Mouse (Mus musculus) forelimb bud, embryonic 11.5 days (tissue): ENCODE measurements at regions not wholly inside any gene's neighbourhood (a gene's known extent, or its start where the extent isn't known, plus 50 kb on each side); places are given as distances from the start of the nearest gene placed in this dataset.

ENCODE experiments used
- DNase-seq: peaks from one replicate; pipeline ENCODE4 v3.0.0-alpha.2; 2012; ENCODE audit warnings: low read depth, low spot score

- no peak for DNase-seq
Observed at GRCm38 (mm10) chr12:52400099-52400498, 103.7 kb upstream of the Arhgap5 start.

- no peak for DNase-seq
Observed at GRCm38 (mm10) chr12:52402711-52403110, 101.1 kb upstream of the Arhgap5 start.

- DNase-seq: no peak
Observed at GRCm38 (mm10) chr12:52406386-52406785, 97.4 kb upstream of the Arhgap5 start.

GRCm38 (mm10) chr12:52408307-52408895 lies 95.4 kb upstream of the Arhgap5 start:
- no peak for DNase-seq

GRCm38 (mm10) chr12:52409221-52409620 lies 94.6 kb upstream of the Arhgap5 start:
- DNase-seq: no peak

- DNase-seq: no peak
Observed at GRCm38 (mm10) chr12:52412172-52412571, 91.6 kb upstream of the Arhgap5 start.

GRCm38 (mm10) chr12:52413046-52413473 lies 90.7 kb upstream of the Arhgap5 start:
- peak; percentile 50 for DNase-seq

- DNase-seq: no peak
Observed at GRCm38 (mm10) chr12:52422729-52423128, 81.0 kb upstream of the Arhgap5 start.

GRCm38 (mm10) chr12:52424336-52425034 lies 79.3 kb upstream of the Arhgap5 start:
- DNase-seq: no peak

- DNase-seq: no peak
Observed at GRCm38 (mm10) chr12:52429935-52430334, 73.8 kb upstream of the Arhgap5 start.

- no peak for DNase-seq
Observed at GRCm38 (mm10) chr12:52431933-52432332, 71.8 kb upstream of the Arhgap5 start.

GRCm38 (mm10) chr12:52434021-52434420 lies 69.8 kb upstream of the Arhgap5 start:
- no peak for DNase-seq

GRCm38 (mm10) chr12:52435321-52435720 lies 68.5 kb upstream of the Arhgap5 start:
- no peak for DNase-seq

- no peak for DNase-seq
Observed at GRCm38 (mm10) chr12:52435795-52436211, 68.0 kb upstream of the Arhgap5 start.

GRCm38 (mm10) chr12:52436941-52437340 lies 66.8 kb upstream of the Arhgap5 start:
- no peak for DNase-seq

GRCm38 (mm10) chr12:52439241-52439640 lies 64.5 kb upstream of the Arhgap5 start:
- DNase-seq: no peak

GRCm38 (mm10) chr12:52440868-52441365 lies 62.9 kb upstream of the Arhgap5 start:
- no peak for DNase-seq

- DNase-seq: no peak
Observed at GRCm38 (mm10) chr12:52442337-52442736, 61.4 kb upstream of the Arhgap5 start.

GRCm38 (mm10) chr12:52445731-52446130 lies 58.0 kb upstream of the Arhgap5 start:
- DNase-seq: no peak

GRCm38 (mm10) chr12:52446501-52446900 lies 57.3 kb upstream of the Arhgap5 start:
- no peak for DNase-seq

GRCm38 (mm10) chr12:52447482-52447881 lies 56.3 kb upstream of the Arhgap5 start:
- no peak for DNase-seq

- peak; percentile 17 for DNase-seq
Observed at GRCm38 (mm10) chr12:52448218-52448617, 55.6 kb upstream of the Arhgap5 start.

- DNase-seq: no peak
Observed at GRCm38 (mm10) chr12:52453890-52454289, 49.9 kb upstream of the Arhgap5 start.
